Mouse (Mus musculus): Measurements from ENCODE around the gene Mrpl41.
"Not testable (repeated sequence)": the region's sequence is repeated elsewhere in the genome, so short reads cannot be mapped to it uniquely, and the experiment has no call there.

Gene Mrpl41

DNA sequence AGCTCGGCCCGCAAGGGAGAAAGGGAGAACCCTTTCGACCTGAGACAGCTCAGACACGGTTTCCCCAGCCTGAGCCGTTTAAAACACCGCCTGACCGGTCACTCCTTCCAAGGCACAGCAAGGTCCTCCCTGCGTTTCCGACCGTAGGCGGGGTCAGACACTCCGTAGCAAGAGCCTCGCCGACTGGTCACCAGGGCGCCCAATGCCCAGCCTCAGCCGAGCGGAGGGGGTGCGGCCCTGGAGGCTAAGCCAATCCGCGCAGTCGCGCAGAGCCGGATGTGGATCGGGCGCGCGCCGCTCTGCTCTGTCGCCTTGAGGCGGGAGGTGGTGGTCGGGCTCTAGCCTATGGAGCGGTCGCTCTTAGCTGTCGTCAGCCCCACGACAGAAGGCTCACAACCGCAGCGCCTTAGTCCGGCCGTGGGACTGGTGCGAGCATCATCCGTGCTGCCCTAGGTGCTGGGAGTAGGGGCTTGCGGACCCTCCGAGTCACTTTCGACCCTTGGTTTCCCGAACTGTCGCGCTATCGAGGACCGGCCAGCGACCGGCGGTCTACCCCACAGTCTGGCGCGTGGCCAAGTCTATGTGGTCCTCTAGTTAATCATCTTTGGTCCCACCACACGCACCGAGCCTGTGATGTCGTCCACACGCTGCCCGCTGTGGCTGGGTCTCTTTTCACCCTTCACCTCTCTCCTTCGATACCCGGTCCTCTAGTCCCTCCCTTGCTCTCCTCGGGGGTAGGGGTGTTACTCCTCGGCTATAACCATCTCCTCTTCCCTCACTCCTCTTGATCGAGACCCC is at the start of gene Mrpl41:
TSS of gene Mrpl41 (minus strand) at position 193 of the 798 bp plus-strand sequence.
- peak; percentile 95 for DNase-seq (ENCODE audit: low read depth, low spot score)

DNA sequence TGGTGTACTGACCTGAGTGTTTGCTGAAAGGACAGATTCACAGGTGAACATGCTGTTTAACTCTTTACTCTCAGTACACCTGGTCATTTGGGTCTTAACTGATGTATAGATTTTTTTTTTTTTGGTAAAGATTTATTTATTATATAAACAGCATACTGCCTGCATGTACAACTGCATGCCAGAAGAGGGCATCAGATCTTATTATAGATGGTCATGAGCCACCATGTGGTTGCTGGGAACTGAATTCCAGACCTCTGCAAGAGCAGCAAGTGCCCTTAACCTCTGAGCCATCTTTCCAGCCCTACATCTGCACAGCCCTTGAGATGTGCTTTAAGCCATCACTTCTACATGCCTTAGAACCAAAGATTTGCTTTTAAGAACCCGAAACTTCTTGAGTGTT is 47.8 kb upstream of the Mrpl41 start:
- DNase-seq (ENCODE audit: low read depth, low spot score): no peak

DNA sequence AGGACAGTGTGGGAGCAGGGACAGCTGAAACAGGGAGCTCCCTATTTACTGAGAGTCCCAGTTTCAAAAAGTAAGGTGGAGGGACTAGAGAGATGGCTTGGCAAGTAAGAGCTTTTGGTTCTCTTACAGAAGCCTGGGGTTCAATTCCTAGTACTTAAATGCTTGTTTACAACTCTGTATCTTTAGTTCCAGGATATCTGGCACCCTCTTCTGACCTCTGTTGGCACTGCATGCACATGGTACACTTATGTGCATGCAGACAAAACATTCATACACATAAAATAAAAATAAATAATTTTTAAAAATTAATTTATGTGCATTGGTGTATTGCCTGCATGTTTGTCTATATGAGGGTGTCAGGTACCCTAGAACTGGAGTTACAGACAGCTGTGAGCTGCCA is 33.4 kb upstream of the Mrpl41 start:
- DNase-seq (ENCODE audit: low read depth, low spot score): no peak

DNA sequence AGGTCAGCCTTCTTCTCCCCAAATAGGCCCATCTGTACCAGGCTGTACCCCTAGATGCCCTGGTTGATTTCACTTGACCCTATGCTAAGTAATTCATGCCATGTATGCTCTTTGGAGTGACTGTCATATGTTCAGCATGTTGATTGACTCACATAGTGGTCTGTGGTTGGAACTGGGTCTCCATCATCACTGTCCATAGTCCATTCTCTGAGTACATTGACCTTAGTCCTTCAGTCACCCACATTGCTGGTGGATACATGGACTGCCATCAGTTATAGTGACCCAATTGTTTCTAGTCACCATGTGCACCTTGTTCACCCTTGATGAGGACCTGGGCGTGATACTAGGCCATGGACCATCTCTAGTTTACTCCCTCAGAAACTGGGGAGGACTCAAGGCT is 31.9 kb upstream of the Mrpl41 start:
- no peak for DNase-seq (ENCODE audit: low read depth, low spot score)

- no peak for DNase-seq (ENCODE audit: low read depth, low spot score)
Measured at GRCm38 (mm10) chr2:25003946-25004786, 29.3 kb upstream of the Mrpl41 start.

DNA sequence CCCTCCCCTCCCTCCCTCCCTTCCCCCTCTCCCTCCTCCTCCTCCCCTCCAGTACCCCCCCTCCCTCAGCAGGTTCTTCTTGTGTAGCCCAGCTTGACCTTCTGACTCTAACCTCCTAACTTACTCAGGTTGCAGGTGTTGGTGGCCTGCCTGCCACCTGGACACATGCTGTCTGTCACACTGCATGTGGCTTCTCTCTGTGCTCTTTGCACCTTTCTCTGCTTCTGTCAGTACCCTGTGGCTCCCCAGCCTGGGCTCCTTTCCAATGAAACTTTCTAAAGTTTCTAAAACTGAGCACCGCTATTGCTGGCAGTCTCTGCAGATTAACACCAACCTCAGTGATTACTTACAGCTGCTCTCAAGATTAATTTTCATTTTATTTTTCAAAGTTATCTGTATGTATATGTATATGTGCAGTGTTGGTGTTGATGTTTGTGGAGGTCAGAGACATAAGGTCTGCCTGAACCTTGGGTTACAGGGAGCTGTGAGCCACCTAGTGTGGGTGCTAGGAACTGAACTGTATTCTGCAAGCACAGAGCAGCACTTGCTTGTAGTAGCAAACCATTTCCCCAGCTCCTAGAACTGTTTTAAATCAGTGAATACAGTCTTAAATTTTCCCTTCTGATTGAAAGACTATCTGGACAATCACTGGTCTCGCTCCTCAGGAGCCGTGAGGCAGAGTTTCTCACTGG is 25.8 kb upstream of the Mrpl41 start:
- DNase-seq (ENCODE audit: low read depth, low spot score): no peak

DNA sequence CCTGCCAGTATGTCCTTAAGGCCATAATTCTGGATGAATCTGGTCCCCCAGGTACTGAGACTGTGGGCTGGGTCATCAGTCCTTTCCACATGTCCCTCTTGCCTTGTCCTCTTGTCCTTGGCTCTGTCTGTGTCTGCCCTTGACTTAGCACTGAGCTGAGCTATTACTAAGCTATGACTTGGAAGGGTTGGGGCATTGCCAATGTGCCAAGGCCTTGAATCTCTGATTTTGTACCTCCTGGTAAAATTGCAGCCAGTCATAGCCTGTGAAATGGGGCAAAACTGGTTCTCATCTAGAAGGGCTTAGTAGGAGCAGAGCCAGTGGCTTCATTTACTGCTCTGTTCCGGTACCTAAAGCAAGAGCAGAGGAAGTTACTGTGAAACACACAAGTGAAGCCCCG is 21.6 kb upstream of the Mrpl41 start:
- no peak for DNase-seq (ENCODE audit: low read depth, low spot score)

DNA sequence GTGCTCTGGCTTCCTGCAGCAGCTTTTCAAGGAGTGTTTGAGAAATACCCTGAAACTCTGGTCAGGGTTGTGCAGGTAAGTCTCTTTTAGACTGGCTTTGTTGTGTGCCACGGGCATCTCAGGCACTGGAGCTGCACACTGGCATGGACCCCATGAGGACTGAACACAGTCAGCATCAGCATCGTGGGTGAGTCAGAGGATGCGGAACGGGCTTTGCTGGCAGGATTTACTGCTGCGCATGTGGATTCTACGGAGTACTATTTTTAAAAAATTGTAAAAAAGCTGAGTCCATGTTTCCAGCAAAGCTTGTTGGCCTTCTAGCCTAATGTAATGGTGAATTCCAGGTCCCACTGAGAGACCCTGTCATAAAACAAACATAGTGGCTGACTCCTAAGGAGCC is 20.4 kb upstream of the Mrpl41 start:
- DNase-seq (ENCODE audit: low read depth, low spot score): no peak

DNA sequence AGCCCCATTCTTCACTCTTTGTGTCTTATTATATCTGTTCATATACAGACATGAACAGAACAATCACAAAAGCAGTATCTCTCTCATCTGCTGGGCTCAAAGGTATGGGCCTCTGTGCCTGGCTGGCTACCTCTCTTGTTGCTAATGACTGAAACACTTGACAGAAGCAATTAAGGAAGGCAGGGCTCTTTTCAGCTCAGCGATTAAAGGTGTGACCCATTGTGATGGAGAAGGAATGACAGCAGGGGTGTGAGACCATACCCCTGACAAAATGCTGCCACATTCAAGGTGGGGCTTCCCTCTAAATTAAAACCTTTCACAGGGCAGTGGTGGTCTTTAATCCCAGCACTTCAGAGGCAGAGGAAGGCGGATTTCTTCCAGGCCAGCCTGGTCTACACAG is 12.9 kb upstream of the Mrpl41 start:
- DNase-seq (ENCODE audit: low read depth, low spot score): no peak

GRCm38 (mm10) chr2:24976960-24977359 is 2.1 kb upstream of the Mrpl41 start:
- DNase-seq (ENCODE audit: low read depth, low spot score): no peak

DNA sequence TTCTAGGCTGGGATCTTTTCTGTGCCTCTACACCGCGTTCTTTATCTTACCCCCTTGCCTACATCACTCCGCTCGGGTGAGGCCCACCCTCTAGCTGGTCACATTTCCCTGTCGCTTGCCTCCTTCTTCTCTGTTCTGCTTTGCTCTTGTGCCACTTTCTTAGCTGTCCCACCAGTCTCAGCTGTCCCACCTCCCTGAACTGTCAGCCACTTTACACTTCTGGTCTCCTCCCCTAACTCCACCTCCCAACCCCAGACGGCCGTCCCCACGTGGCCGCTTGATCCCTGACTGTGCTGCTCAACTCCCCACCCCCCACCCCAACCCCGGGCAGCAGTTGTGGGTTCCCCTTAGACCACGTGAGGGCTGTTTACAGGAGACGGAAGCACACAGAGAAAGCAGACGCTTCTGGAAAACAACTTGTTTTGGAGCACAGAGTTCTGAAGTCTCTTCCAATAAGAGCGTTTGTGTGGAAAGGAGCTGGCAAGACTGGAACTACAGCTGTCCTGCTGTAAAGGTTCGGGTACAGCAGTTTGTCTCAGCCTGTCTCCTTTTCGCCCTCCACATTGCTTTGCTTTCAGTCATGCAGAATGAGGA is 903 bp upstream of the Mrpl41 start, which contains the start of gene Pnpla7:
TSS of gene Pnpla7 (plus strand) at position 330 of the 594 bp plus-strand sequence.
- peak; percentile 2 for DNase-seq (ENCODE audit: low read depth, low spot score)

DNA sequence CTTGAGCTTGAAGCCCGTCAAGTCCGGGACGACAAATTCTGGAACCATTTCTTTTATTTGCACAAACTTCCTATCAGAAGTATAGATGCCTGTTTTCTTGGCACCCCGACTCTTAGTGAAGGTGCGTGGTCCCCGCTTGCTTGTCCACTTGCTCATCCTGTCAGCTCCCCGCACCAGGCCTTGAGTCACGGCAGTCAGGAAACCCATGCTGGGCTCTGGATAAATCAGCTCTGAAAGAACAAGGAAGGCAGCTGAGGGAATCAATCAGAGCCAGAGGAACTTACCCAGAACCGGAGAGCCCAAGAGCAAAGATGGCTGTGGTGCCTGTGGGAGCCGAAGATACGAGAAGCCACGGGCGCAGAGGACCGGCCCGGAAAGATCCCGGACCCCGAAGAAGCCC is 446 bp downstream of the Mrpl41 start:
- DNase-seq (ENCODE audit: low read depth, low spot score): not testable (repeated sequence)

- no peak for DNase-seq (ENCODE audit: low read depth, low spot score)
Measured at GRCm38 (mm10) chr2:24970386-24970785, 4.5 kb downstream of the Mrpl41 start.

- peak; percentile 72 for DNase-seq (ENCODE audit: low read depth, low spot score)
Measured at GRCm38 (mm10) chr2:24962304-24963000, 12.4 kb downstream of the Mrpl41 start, which contains the start of gene Dph7. Dph7 (plus strand) TSS chr2:24962400.

GRCm38 (mm10) chr2:24960910-24961309 is 14.0 kb downstream of the Mrpl41 start:
- DNase-seq (ENCODE audit: low read depth, low spot score): no peak

DNA sequence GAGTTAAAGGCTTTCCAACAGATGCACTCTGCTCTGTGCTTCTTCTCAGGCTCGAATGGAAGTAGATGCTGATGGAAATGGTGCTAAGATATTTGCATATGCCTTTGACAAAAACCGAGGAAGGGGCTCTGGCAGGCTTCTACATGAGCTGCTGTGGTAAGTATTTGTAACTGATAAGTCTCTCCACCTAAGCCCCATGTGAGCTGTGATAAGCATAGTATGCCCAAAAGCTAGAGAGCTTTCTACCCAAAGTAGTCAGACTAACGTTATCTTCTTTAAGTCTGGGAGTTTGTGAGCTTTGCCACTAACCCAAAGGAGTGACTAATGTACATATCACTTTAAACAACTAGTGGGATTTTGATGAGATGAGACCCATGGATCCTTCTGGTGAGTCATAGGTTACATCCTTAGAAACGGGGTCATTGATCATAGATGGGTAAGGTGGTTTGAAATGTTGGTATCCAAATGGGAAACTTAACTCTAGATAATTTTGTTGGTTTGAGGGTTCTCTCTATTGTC is 22.3 kb downstream of the Mrpl41 start:
- DNase-seq (ENCODE audit: low read depth, low spot score): no peak

GRCm38 (mm10) chr2:24950189-24950535 is 24.7 kb downstream of the Mrpl41 start:
- DNase-seq (ENCODE audit: low read depth, low spot score): no peak

DNA sequence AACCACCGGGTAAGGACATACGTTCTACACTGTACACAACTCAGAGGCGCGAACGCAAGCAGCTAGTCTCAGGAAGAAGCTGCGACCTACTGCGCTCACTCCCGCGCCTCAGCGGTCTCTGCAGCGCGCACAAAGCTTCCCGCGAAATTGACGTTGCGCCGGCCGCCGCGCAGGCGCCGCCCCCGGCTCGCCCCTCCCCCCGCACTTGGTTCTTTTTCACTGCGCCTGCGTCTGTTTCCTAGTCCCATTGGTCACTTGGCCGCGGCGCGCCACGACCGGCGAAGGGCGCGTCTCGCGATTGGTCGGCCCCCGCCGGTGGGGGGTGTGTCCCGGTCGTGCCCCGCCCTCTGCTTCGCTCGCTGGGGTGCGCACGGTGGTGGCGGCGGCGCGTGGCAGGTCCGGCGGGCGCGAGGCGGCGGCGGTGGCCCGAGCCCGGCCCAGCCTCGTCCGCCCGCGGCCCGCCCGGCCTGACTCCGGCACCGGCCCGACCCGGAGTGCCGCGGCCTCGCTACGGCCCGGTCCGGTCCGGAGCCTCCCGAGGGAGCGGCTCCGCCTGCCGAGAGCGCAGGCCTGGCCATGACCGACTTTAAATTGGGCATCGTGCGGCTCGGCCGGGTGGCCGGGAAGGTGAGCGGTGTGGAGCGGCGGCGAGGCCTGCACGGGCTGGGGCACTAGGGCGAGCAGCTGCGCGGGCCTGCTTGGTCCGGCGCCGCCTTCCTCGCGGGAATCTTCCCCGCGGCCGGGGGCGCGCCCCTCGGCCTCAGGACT is 25.3 kb downstream of the Mrpl41 start, which contains the start of gene Zmynd19:
TSS of gene Zmynd19 (plus strand) at position 372 of the 768 bp plus-strand sequence.
- peak; percentile 93 for DNase-seq (ENCODE audit: low read depth, low spot score)

DNA sequence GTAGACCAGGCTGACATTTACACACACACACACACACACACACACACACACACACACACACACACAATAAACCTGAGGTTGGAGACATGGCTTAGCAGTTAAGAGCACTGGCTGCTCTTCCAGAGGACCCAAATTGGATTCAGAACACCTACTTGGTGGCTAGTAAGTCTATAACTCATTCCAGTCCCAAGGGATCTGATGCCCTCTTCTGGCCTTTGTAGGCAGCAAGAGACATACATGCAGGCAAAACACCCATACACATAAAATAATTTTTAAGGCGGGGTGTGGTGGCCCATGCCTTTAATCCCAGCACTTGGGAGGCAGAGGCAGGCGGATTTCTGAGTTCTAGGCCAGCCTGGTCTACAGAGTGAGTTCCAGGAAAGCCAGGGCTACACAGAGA is 30.6 kb downstream of the Mrpl41 start:
- DNase-seq (ENCODE audit: low read depth, low spot score): not testable (repeated sequence)

- no peak for DNase-seq (ENCODE audit: low read depth, low spot score)
Measured at GRCm38 (mm10) chr2:24942092-24942491, 32.8 kb downstream of the Mrpl41 start.

Data from brain, embryonic 18.5 days (tissue).